Mouse (Mus musculus) E14TG2a.4 (cell line): ENCODE measurements around the gene Gm21987.

Source experiments
- CTCF ChIP-seq: conservative IDR thresholded peaks from 2 replicates; pipeline ENCODE4 v1.5.1; 2014; ENCODE audit warnings: low read length
- NANOG ChIP-seq: IDR thresholded peaks from 2 replicates; pipeline ENCODE4 v1.6.1; 2014; ENCODE audit warnings: borderline replicate concordance, low read length, mixed read lengths
- POU5F1 ChIP-seq: IDR thresholded peaks from 2 replicates; pipeline ENCODE4 v1.6.1; 2014; ENCODE audit warnings: low read length, borderline replicate concordance

- no peak for TF ChIP-seq CTCF
- TF ChIP-seq POU5F1, result no peak
- TF ChIP-seq NANOG, result no peak
These were observed 41.9 kb downstream of the Gm21987 start for GRCm38 (mm10) chr16:38388757-38389156.
